Mouse (Mus musculus) small intestine, adult 2 months (tissue): ENCODE measurements around the gene Cttnbp2.

ENCODE experiments used
- CTCF ChIP-seq: fragments of 200-500 bp; IDR thresholded peaks from 2 replicates; pipeline ENCODE4 v1.5.1; 2012; ENCODE audit warnings: low read depth, mild to moderate bottlenecking, control low read depth, inconsistent platforms, low read length, moderate library complexity, mixed read lengths; ENCODE audit not compliant: insufficient replicate concordance, insufficient read length; ENCODE audit errors: extremely low read depth
- POLR2A ChIP-seq: fragments of 200-500 bp; IDR thresholded peaks from 2 replicates; pipeline ENCODE4 v1.6.1; 2012; ENCODE audit warnings: low read depth, mild to moderate bottlenecking, control low read depth, inconsistent platforms, low read length, moderate library complexity

DNA sequence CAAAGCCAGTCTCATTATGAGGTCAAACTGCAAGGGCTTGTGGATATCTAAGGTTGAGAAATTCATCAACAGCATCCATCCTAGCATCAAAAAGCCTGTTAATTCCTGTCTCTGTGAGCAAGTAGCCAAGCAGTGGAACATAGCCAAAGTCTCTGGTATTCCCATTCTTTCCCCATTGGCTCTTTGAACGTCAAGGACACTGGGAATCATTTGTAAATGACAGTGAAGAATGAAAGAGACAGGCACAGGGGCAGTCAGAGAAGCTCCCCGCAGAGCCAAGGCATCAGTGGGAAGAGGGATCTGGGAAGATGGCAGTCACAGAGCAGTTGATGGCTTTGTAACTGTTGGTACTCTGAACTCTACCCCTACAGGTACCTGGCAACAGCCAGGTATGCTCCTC lies 46.9 kb downstream of the Cttnbp2 start:
- no peak for TF ChIP-seq CTCF
- no peak for TF ChIP-seq POLR2A
